Mouse (Mus musculus): Measurements from ENCODE around the gene Spryd7. TPM values are rescaled to one million over a fixed set of nuclear protein-coding genes. Genes with fewer than 3 reads are reported as not detected.
A peak's percentile ranks its signal among the peaks of the same experiment; 100 is the strongest.
"Not testable (repeated sequence)": the region's sequence is repeated elsewhere in the genome, so short reads cannot be mapped to it uniquely, and the experiment has no call there.

Gene Spryd7
- polyA plus RNA-seq, 1 experiment from 2014 or later = 18.1 TPM

DNA sequence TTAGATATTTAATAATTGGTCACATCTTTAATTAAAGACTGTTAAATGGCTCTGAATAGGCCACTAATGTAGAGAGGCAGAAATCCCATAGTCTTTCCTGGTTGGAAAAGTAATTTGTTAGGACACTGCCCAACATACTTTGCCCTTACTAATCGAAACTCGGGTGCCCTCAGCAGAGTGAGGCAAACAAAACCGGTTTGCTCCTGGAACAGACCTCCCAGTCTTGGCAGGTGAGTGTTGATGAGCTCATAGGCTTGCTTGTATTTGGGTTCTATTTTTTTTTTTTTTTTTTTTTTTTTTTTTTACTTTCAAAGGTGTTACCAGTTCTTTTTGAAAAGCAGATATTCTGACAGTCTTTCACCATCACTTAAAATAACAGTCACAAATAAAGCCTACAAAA, 3.2 kb upstream of the Spryd7 start:
- WGBS = 68% methylated on average over 3 of the region's 3 CpGs
- H3K9me3 ChIP-seq (replicated peaks; ENCODE audit: control insufficient read depth, low read length) = no peaks in the 10 kb centered on the region
- no peaks in the 10 kb centered on the region for H3K36me3 ChIP-seq (replicated peaks; ENCODE audit: control insufficient read depth, insufficient read depth, low read depth, low read length)
- H3K4me2 ChIP-seq (ENCODE audit: low read depth, low read length) = no peak overlapping the region
- no peaks in the 10 kb centered on the region for H3K4me1 ChIP-seq (ENCODE audit: control insufficient read depth, insufficient read depth, low read length)
- ATAC-seq (replicated peaks; ENCODE audit: insufficient number of reproducible peaks, low FRiP score, low TSS enrichment, low read depth) (no peak), DNase-seq (ENCODE audit: low spot score) (no peak)
- H3K27me3 ChIP-seq (ENCODE audit: control insufficient read depth, insufficient read depth, low read length) = no peaks in the 10 kb centered on the region
- no peak overlapping the region for H3K4me3 ChIP-seq (ENCODE audit: low read depth, low read length)
- H3K9ac ChIP-seq (replicated peaks; ENCODE audit: low read length) = no peak overlapping the region
- no peak overlapping the region for H3K27ac ChIP-seq (replicated peaks; ENCODE audit: low read depth, low read length)

DNA sequence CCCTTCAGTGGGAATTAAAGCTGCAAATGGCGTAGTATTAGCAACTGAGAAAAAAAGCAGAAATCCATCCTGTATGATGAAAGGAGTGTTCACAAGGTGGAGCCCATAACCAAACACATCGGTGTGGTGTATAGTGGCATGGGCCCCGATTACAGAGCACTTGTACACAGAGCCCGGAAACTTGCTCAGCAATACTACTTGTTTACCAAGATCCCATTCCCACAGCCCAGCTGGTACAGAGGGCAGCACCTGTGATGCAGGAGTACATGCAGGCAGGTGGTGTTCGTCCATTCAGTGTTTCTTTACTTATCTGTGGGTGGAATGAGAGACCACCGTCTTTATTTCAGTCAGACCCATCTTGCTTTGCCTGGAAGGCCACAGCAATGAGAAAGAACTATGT, 2.2 kb upstream of the Spryd7 start:
- Histone ChIP-seq H3K27me3 (ENCODE audit: control insufficient read depth, insufficient read depth, low read length) (no peaks in the 10 kb centered on the region), H3K4me1 (ENCODE audit: control insufficient read depth, insufficient read depth, low read length) (no peaks in the 10 kb centered on the region), H3K4me2 (ENCODE audit: low read depth, low read length) (no peak overlapping the region), H3K4me3 (ENCODE audit: low read depth, low read length) (no peak overlapping the region), H3K9me3 (replicated peaks; ENCODE audit: control insufficient read depth, low read length) (no peaks in the 10 kb centered on the region), H3K27ac (replicated peaks; ENCODE audit: low read depth, low read length) (no peak overlapping the region), H3K36me3 (replicated peaks; ENCODE audit: control insufficient read depth, insufficient read depth, low read depth, low read length) (no peaks in the 10 kb centered on the region), H3K9ac (replicated peaks; ENCODE audit: low read length) (no peak overlapping the region)
- ATAC-seq (replicated peaks; ENCODE audit: insufficient number of reproducible peaks, low FRiP score, low TSS enrichment, low read depth) (no peak), DNase-seq (ENCODE audit: low spot score) (no peak)
- 88% methylated on average over 6 of the region's 6 CpGs for WGBS

DNA sequence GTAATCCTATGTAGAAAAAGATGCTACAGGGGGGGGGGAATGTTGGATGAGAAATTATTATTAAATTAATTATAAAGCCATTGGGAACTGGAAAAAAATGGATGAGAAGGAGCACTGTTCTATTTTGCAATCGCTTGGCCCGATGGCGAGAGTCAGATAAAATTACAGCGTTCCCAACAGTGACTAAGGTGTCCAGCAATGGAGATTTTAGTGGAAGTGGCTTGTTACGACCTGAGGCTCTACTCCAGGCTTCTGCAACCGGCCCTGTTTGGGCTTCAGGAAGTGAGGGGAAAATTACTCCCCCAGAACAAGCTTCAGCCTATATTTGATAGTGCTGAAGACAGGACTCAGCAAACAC, 776 bp downstream of the Spryd7 start:
- ATAC-seq (replicated peaks; ENCODE audit: insufficient number of reproducible peaks, low FRiP score, low TSS enrichment, low read depth) = no peak
- 5% methylated on average over 6 of the region's 6 CpGs for WGBS
- no peaks in the 10 kb centered on the region for H3K36me3 ChIP-seq (replicated peaks; ENCODE audit: control insufficient read depth, insufficient read depth, low read depth, low read length)
- H3K4me1 ChIP-seq (ENCODE audit: control insufficient read depth, insufficient read depth, low read length) = no peaks in the 10 kb centered on the region
- H3K9me3 ChIP-seq (replicated peaks; ENCODE audit: control insufficient read depth, low read length) = no peaks in the 10 kb centered on the region
- H3K4me2 ChIP-seq (ENCODE audit: low read depth, low read length) = peak overlapping the region; percentile 90
- no peak for DNase-seq (ENCODE audit: low spot score)
- peak overlapping the region; percentile 66 for H3K4me3 ChIP-seq (ENCODE audit: low read depth, low read length)
- H3K27me3 ChIP-seq (ENCODE audit: control insufficient read depth, insufficient read depth, low read length) = no peaks in the 10 kb centered on the region
- H3K9ac ChIP-seq (replicated peaks; ENCODE audit: low read length) = peak overlapping the region; percentile 71
- H3K27ac ChIP-seq (replicated peaks; ENCODE audit: low read depth, low read length) = 0 out of 2 replicates have a peak overlapping the region, but pooled peaks have one; percentile 22

DNA sequence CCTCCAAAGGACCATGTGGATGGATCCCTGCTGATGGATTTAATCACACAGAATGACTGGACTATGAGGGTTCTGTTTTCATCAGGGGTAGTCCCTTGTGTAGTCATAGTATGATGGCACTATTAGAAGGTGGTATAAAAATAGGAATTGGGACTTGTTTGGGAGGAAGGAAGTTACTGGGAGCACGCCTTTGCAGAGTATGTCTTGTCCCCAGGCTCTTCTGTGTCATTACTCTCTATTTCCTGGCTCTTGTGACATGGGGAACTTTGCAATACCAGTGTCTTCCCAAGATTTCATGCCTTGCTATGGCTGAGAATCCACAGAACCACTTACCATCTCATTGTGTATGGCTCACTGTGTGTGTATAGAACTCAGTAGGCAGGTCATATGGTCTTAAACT, 8.1 kb downstream of the Spryd7 start:
- WGBS = 90% methylated on average over 1 of the region's 1 CpGs
- H3K4me3 ChIP-seq (ENCODE audit: low read depth, low read length) = no peak overlapping the region
- DNase-seq (ENCODE audit: low spot score) (no peak), ATAC-seq (replicated peaks; ENCODE audit: insufficient number of reproducible peaks, low FRiP score, low TSS enrichment, low read depth) (no peak)
- no peaks in the 10 kb centered on the region for H3K27me3 ChIP-seq (ENCODE audit: control insufficient read depth, insufficient read depth, low read length)
- H3K4me2 ChIP-seq (ENCODE audit: low read depth, low read length) = no peak overlapping the region
- no peaks in the 10 kb centered on the region for H3K4me1 ChIP-seq (ENCODE audit: control insufficient read depth, insufficient read depth, low read length)
- no peaks in the 10 kb centered on the region for H3K9me3 ChIP-seq (replicated peaks; ENCODE audit: control insufficient read depth, low read length)
- H3K36me3 ChIP-seq (replicated peaks; ENCODE audit: control insufficient read depth, insufficient read depth, low read depth, low read length) = no peaks in the 10 kb centered on the region
- H3K9ac ChIP-seq (replicated peaks; ENCODE audit: low read length) = no peak overlapping the region
- H3K27ac ChIP-seq (replicated peaks; ENCODE audit: low read depth, low read length) = no peak overlapping the region

DNA sequence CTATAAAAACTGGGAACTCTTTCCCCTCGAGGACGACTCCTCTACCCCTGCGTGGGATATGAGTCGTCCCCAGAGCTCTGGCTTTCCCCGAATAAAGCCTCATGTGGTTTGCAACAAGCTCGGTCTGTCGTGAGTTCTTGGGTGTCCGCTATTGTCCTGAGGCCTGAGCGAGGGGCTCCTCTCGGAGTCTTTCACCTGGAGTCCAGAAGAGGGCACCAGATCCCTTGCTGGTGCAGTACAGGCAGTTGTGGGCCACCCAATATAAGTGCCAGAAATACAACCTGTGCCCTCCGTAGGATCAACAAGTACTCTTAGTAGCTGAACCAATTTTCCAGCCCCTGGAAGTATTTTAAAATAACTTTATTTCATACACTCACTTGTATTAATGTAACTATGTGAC, 18.9 kb downstream of the Spryd7 start:
- H3K4me3 ChIP-seq (ENCODE audit: low read depth, low read length) = not testable (repeated sequence)

DNA sequence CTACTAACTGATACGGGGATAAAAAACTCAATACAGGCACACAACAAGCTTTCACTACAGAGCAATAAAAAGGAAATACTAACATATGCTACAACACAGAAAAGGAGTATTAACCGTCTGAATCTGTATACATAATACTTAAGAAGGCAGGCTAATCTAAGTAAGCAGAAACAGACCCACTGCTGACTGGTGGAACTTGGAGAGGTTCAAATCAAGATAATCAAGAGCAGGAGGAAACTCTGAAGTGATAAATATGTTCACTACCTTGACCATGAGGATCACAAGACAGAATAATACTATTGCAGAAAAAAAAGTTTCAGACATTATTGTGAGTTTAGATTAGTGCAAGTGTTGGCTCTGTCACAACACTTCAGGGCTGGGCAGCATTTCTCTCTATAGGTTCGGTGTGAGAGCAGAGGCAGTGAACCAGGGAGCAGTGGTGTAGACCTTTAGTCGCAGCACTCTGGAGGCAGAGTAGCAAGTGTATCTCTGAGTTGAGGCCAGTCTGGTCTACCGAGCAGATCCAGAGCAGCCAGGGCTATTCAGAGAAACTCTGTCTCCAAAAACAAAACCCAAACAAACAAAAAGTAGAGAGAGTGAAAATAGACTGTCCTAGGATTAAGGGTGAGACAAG, 19.9 kb downstream of the Spryd7 start:
- H3K4me1 ChIP-seq (ENCODE audit: control insufficient read depth, insufficient read depth, low read length) = no peaks in the 10 kb centered on the region

More for the DNA sequence above, 18.9 kb downstream of the Spryd7 start:
- H3K9me3 ChIP-seq (replicated peaks; ENCODE audit: control insufficient read depth, low read length); H3K27ac ChIP-seq (replicated peaks; ENCODE audit: low read depth, low read length); H3K4me2 ChIP-seq (ENCODE audit: low read depth, low read length); ATAC-seq (replicated peaks; ENCODE audit: insufficient number of reproducible peaks, low FRiP score, low TSS enrichment, low read depth); H3K36me3 ChIP-seq (replicated peaks; ENCODE audit: control insufficient read depth, insufficient read depth, low read depth, low read length); H3K4me1 ChIP-seq (ENCODE audit: control insufficient read depth, insufficient read depth, low read length); H3K27me3 ChIP-seq (ENCODE audit: control insufficient read depth, insufficient read depth, low read length); H3K9ac ChIP-seq (replicated peaks; ENCODE audit: low read length): not testable (repeated sequence)
- WGBS = 89% methylated on average over 7 of the region's 11 CpGs
- peak; percentile 4 for DNase-seq (ENCODE audit: low spot score)

DNA sequence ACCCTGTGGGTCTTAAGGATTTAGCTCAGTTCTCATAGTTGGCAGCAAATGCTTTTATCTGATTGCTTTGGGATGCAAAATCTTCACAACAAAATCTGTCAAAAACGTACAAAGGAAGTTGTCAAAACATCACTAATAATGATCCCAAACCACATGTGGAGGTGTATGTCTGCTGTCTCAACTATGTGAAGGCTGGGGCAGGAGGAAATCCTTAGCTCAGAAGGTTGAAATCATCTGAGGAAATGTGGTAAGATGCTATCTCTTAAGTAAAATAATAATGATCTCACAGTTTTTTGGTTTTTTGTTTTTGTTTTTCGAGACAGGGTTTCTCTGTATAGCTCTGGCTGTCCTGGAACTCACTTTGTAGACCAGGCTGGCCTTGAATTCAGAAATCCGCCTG, 20.9 kb downstream of the Spryd7 start:
- Histone ChIP-seq H3K4me1 (ENCODE audit: control insufficient read depth, insufficient read depth, low read length) (no peaks in the 10 kb centered on the region), H3K9me3 (replicated peaks; ENCODE audit: control insufficient read depth, low read length) (no peaks in the 10 kb centered on the region), H3K4me2 (ENCODE audit: low read depth, low read length) (no peak overlapping the region), H3K9ac (replicated peaks; ENCODE audit: low read length) (no peak overlapping the region), H3K4me3 (ENCODE audit: low read depth, low read length) (no peak overlapping the region), H3K27ac (replicated peaks; ENCODE audit: low read depth, low read length) (no peak overlapping the region), H3K36me3 (replicated peaks; ENCODE audit: control insufficient read depth, insufficient read depth, low read depth, low read length) (no peaks in the 10 kb centered on the region), H3K27me3 (ENCODE audit: control insufficient read depth, insufficient read depth, low read length) (no peaks in the 10 kb centered on the region)
- ATAC-seq (replicated peaks; ENCODE audit: insufficient number of reproducible peaks, low FRiP score, low TSS enrichment, low read depth) = no peak
- no peak for DNase-seq (ENCODE audit: low spot score)
- WGBS = 83% methylated on average over 3 of the region's 3 CpGs

More for the DNA sequence above, 19.9 kb downstream of the Spryd7 start:
- peak; percentile 11 for DNase-seq (ENCODE audit: low spot score)
- Histone ChIP-seq H3K27me3 (ENCODE audit: control insufficient read depth, insufficient read depth, low read length) (no peaks in the 10 kb centered on the region), H3K27ac (replicated peaks; ENCODE audit: low read depth, low read length) (no peak overlapping the region), H3K36me3 (replicated peaks; ENCODE audit: control insufficient read depth, insufficient read depth, low read depth, low read length) (no peaks in the 10 kb centered on the region), H3K9ac (replicated peaks; ENCODE audit: low read length) (no peak overlapping the region), H3K4me2 (ENCODE audit: low read depth, low read length) (no peak overlapping the region), H3K4me3 (ENCODE audit: low read depth, low read length) (no peak overlapping the region), H3K9me3 (replicated peaks; ENCODE audit: control insufficient read depth, low read length) (no peaks in the 10 kb centered on the region)
- WGBS = 80% methylated on average over 5 of the region's 5 CpGs
- no peak for ATAC-seq (replicated peaks; ENCODE audit: insufficient number of reproducible peaks, low FRiP score, low TSS enrichment, low read depth)

DNA sequence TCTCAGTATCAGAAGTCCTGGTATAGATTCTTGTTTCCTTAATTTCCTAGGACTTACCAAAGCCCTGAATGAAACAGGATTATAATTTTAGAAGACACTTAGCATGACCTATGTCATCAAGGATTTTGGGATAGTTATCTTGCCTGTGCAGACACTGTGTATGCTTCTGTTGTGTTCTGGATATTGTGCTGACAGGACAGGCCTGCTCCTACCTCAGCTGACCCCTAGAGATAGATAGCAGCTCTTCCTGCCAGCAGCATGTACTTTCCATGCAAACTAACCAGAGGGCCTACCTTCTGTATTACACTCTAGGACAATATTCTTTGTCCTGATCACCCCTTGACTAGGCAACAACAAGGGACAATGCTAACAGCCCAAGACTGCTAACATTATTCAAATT, 25.7 kb downstream of the Spryd7 start:
- no peak overlapping the region for H3K27ac ChIP-seq (replicated peaks; ENCODE audit: low read depth, low read length)
- no peak overlapping the region for H3K4me3 ChIP-seq (ENCODE audit: low read depth, low read length)
- DNase-seq (ENCODE audit: low spot score) (no peak), ATAC-seq (replicated peaks; ENCODE audit: insufficient number of reproducible peaks, low FRiP score, low TSS enrichment, low read depth) (no peak)
- H3K9me3 ChIP-seq (replicated peaks; ENCODE audit: control insufficient read depth, low read length) = no peaks in the 10 kb centered on the region
- no peak overlapping the region for H3K4me2 ChIP-seq (ENCODE audit: low read depth, low read length)
- H3K36me3 ChIP-seq (replicated peaks; ENCODE audit: control insufficient read depth, insufficient read depth, low read depth, low read length) = no peaks in the 10 kb centered on the region
- no peaks in the 10 kb centered on the region for H3K4me1 ChIP-seq (ENCODE audit: control insufficient read depth, insufficient read depth, low read length)
- no peak overlapping the region for H3K9ac ChIP-seq (replicated peaks; ENCODE audit: low read length)
- H3K27me3 ChIP-seq (ENCODE audit: control insufficient read depth, insufficient read depth, low read length) = no peaks in the 10 kb centered on the region

Measured in embryonic facial prominence, embryonic 11.5 days (tissue).